Mouse (Mus musculus) lung, postnatal 0 days (tissue): ENCODE data around the gene Keap1.

ENCODE experiments used
- CTCF ChIP-seq: IDR thresholded peaks from 2 replicates; pipeline ENCODE4 v1.5.1; 2016; ENCODE audit warnings: antibody characterized with exemption, mild to moderate bottlenecking
- EP300 ChIP-seq: IDR thresholded peaks from 2 replicates; pipeline ENCODE4 v1.6.1; 2016; ENCODE audit warnings: antibody characterized with exemption, mild to moderate bottlenecking, control low read depth

DNA sequence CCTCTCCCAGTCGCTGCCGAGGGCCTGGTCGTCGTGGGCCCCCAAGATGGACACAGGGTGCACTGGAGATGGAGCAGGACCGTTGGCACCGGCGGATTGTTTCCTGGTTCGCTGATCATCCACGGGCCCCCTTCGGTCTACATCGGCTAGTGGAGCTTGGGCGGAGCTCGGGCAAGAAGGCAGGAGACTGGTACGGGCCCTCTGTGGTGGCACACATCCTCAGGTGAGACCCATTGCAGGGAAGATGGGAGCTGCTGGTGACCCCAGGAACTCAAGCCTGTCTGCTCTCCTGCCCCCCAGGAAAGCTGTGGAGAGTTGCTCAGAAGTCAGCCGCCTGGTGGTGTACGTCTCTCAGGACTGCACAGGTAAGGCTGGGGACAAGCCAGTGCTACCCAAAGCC is 29.1 kb upstream of the Keap1 start:
- TF ChIP-seq CTCF (no peak), EP300 (no peak)
